Mouse (Mus musculus) urinary bladder, postnatal 14 days (tissue): Measurements from ENCODE around the gene Mief2.
A peak's percentile ranks its signal among the peaks of the same experiment; 100 is the strongest.

Experiments used
- DNase-seq: peaks from one replicate; pipeline ENCODE4 v3.0.0; 2021; ENCODE audit warnings: low spot score

Gene Mief2

DNA sequence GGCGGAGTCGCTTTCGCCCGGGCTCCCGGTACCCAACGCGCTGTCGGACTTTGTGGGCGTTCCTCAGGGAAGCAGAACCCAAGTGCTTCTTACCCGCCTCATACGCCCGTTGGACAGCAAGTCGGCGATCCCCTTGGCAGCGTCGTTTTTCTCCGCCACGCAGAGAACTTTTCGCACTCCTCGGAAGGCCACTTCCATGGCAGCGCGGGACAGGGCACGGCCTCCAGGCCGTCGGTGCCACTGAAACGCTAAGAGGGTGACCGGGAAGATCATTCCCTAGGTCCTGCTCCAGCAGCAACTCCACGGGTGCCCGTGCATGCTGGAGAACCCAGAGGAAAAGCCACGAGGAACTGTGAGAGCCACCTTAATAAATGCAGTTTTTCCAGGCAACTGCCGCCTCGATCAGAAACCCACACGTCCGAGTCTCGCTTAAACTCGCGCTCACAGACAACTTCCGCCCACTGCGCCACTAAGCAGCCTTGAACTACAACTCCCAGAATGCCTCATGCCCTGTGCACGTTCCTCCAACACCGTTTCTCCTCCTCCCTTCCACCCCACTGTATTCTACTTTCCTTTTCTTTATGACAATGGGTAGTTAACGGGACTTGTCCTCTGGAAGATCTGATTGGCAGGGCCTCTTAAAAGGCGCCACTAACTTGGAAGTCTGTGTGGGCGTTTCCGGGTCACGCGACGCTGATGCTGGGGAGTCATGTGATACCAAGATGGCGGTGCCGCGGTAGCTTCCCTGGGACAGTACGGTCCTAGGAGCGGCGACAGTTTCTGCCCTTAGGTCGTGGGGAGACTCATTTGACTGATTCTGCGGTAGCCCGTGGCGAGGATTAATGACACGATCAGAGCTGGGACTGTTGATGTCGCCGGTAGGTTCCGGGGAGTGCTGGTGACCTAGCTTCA is 48.9 kb downstream of the Mief2 start, which contains the start of the genes Top3a and Smcr8:
Top3a (minus strand) TSS at position 537 of the 912 bp plus-strand sequence.
Smcr8 (plus strand) TSS at position 696 of the 912 bp plus-strand sequence.
- peak; percentile 82 for DNase-seq

DNA sequence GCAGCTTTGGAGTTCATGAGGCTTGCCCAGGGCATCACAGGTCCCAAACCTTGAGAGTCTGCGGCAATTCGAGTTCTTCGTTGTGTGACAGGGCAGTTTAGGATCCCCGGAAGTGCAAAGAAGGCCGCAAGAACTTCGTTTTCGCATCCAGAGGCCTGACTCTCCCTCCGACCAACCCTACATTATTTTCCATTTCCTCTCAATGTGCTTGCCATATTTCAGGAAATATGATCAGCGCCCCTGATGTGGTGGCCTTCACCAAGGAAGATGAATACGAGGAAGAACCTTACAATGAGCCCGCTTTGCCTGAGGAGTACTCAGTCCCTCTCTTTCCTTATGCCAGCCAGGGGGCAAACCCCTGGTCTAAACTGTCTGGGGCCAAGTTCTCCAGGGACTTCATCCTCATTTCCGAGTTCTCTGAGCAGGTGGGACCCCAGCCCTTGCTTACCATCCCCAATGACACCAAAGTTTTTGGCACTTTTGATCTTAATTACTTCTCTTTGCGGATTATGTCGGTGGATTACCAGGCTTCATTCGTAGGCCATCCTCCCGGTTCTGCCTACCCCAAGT is 49.7 kb downstream of the Mief2 start:
- DNase-seq, result no peak

- DNase-seq, result no peak
Measured at GRCm38 (mm10) chr11:60779673-60780189, 51.5 kb downstream of the Mief2 start.
